Mouse (Mus musculus) erythroblast, embryonic 14.5 days (primary cell): Measurements from ENCODE around the gene F5.

Experiments used
- GATA1 ChIP-seq: IDR thresholded peaks from 2 replicates; pipeline ENCODE4 v1.6.1; 2012; ENCODE audit warnings: low read length, inconsistent platforms, mixed read lengths
- TAL1 ChIP-seq: IDR thresholded peaks from 3 replicates; pipeline ENCODE4 v1.6.1; 2012; ENCODE audit warnings: low read length, inconsistent platforms, mixed read lengths

- no peak for TF ChIP-seq TAL1
- TF ChIP-seq GATA1 = no peak
Measured at GRCm38 (mm10) chr1:164187002-164187560, 35.4 kb downstream of the F5 start.
